Mouse (Mus musculus) C2C12 (cell line): ENCODE data around the gene Crnkl1.
A peak's percentile ranks its signal among the peaks of the same experiment; 100 is the strongest.

Source experiments
- CTCF ChIP-seq: IDR thresholded peaks from one replicate; pipeline ENCODE4 v1.5.1; 2011; ENCODE audit not compliant: control insufficient read depth, insufficient read depth, insufficient read length
- MAX ChIP-seq: IDR thresholded peaks from one replicate; pipeline ENCODE4 v1.6.1; 2011; ENCODE audit warnings: mild to moderate bottlenecking, control low read depth
- MYOG ChIP-seq: IDR thresholded peaks from one replicate; pipeline ENCODE4 v1.6.1; 2011; ENCODE audit not compliant: control insufficient read depth, insufficient read length; ENCODE audit errors: extremely low read depth

DNA sequence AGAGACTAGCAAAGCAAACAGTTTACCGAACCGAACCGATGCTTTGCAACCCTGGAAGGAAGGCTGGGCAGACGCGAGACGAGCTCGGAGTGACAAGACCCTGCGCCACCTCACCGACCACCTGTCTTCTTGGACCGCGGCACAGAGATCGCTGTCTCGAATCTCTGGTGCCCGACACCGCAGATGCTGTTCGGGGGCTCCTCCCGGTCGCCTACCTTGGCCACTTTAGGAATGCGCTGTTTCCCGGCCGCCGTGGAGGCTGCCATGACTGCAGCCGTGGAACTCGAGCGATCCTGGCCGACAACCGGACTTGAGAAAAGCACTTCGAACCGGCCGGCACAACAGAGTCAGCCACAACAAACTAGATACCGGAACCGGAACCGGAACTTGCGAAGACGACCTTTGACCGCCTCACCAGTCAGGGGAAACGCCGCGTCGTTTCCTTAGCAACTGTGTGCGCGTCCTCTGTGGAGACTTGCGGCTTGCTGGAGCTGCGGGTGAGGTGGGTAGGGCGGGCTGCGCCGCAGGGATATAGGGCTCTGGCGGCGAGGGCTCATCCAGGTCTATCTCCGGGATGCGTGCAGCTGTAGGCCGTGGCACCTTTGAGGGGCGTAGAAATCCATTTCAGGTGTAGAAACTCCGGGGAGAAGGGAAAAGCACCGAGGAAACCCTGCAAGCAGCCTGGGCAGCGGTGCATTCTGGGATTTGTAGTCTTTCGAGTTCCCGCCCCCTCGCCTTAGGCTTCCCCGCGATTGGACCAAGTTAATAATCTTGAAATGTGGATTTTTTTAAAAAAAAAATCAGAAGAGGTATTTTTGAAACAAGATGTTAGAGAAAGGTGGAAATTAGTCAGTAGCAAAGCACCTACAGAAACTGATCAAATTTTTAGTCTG, at the start of gene Crnkl1, which contains the start of gene Cfap61:
- TF ChIP-seq MAX, result peak; percentile 51
- TF ChIP-seq CTCF, result no peak
- no peak for TF ChIP-seq MYOG
